Mouse (Mus musculus) cerebellum, adult 18-20 months (tissue): Measurements from ENCODE around the gene B4galt5.

Experiments
- DNase-seq, 2 experiments: peaks; one replicate each; pipeline ENCODE4 v3.0.0; 2021

The B4galt5 gene

DNA sequence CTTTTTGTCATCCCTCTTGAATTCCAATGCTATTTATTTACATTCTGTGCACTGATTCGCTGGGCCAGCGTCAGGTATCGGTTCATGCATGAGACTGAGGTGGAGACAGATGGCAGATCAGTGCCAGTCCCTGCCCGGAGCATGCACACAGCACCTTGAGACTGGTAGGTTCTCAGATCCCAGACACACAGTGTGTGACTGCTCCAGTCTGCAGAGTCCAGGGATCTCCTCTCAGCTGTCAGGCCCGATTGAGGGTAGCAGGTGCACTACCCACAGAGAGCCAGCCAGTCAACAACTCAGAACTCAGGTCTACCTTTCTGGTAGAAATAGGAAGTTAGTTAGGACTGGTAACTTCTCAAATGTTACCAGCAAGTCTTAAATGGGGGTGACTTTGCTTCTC is 18.4 kb downstream of the B4galt5 start:
- DNase-seq, result peak; percentile 69 to 73

- DNase-seq, result no peak
These were observed 19.3 kb downstream of the B4galt5 start for GRCm38 (mm10) chr2:167329478-167330262.

GRCm38 (mm10) chr2:167328340-167328739 is 20.6 kb downstream of the B4galt5 start:
- DNase-seq, result peak; percentile 75 to 79

DNA sequence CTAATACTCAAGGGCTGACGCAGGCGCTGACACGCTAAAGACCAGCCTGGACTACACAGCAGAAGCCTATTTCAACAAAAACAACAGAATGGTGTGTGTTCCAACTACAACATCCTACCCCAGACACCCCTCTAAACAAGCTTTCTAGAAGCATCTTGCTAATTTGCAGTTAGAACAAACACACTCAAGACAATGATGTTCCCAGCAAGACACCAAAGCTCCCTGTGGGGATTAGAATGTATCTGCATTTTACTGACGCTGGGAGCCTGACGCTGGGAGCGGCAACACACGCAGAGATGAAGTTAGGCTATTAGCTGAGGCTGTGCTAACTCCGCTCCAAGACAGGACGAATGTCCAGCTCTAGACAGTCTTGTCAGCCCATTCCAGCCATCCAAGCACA is 22.4 kb downstream of the B4galt5 start:
- DNase-seq, result no peak

DNA sequence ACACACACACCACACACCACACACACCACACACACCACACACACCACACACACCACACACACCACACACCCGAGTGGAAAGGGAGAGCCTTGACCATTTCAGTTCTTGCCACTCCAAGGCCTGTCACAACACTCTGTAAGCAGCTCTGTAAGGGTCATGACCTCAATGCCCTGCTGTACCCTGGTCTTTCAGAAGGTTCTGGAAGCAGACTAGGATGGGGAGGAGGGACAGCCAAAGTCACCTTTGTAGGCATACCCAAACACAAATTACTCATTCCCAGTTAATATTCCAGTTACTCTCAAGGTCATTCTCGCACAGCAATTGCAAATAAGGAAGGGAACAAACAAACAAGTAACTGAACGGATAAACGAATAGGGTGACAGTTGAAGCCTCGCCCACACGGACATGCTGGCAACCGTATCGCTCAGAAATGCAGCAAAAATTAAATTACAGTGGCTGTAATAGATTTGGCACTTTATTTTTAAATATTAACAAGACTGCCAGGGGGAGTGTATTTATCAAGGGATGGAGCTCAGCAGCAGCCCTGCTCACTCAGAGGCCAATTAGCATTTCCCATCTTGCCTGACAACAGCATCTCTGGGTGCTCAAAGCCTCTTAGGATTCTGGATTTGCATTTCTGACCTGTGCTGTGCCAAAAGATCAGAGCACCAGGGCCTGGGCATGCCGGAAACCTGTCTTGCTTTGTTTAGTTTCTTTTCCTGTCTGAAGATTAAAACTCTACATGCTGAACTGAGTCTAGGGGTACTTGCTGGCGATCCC is 24.6 kb downstream of the B4galt5 start:
- no peak for DNase-seq

DNA sequence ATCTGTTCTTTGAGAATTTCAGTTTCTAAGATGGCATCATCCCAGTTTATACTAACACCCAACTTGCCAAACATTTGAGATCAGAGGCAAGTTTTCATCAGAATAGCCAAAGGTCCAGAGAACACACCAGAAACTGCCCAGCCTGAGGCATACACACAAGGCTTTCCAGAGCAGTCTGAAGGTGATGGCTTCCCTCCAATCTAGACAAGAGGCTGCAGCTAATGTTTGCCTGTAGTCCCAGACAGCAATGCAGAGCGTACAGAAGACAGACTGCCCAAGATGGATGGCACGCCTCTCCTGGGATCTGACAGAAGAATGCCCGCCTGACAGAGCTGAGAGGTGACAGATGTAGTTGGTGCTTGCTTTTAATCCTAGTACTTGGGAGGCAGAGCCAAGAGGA is 25.9 kb downstream of the B4galt5 start:
- DNase-seq, result no peak

- DNase-seq, result no peak
These were observed 27.6 kb downstream of the B4galt5 start for GRCm38 (mm10) chr2:167321372-167321771.

DNA sequence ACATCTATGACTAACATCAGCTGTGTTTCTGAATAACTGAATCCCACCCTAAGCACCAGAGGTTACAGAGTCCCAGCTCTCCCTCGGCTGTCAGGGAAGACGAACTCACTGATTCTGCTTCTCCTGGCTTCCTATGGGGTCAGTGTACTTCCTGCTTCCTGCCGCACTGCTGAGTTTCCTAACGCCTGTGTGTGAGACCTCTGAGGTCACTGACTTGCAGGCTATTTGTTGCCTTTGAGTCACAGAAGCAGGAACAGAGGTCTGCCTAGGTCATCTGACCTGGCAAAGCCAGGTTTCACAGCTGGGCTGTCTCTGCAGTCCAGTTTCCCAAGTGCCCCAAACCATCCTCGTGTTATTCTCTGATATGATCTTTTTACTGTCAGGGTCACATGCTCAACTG is 30.0 kb downstream of the B4galt5 start:
- no peak for DNase-seq

DNA sequence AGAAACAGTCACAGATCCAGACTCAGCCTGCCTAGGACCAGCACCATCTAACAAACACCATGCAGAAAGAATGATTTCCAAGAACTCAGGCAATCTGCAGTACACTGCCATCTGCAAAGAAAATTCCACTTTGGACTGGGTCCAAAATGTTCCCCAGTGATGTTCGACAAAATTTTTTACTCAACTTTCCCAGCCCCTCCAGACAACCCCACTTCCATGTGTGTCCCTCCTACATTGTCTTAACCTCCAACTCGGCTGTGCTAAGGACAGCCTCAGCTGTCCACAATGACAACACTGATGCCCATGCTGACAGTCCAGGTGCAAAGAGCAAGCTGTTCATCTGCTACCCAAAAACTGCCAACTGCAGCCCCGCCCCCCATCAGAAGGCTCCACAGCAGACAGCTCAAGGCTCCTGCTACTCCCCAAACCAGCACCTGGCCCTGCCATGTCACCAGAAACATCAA is 32.2 kb downstream of the B4galt5 start:
- DNase-seq, result peak; percentile 81 to 83

DNA sequence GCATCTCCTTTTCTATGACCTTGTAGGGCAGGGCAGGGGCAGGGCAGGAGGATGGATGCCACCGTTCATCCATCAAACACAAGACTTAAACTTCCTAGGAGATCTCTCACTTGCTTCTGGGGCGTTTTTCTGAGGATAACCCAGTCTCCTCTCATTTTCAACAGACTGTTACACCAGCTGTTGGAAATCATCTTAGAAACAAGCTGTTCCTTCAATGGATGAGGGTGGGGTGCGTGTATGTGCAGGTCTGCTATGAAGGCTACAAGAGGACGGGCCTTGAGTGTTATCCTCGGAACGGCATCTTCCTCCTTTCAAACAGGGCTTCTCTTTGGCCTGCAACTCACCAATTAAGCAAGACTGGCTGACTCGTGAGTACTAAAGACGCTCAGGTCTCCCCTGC is 34.5 kb downstream of the B4galt5 start:
- no peak for DNase-seq

DNA sequence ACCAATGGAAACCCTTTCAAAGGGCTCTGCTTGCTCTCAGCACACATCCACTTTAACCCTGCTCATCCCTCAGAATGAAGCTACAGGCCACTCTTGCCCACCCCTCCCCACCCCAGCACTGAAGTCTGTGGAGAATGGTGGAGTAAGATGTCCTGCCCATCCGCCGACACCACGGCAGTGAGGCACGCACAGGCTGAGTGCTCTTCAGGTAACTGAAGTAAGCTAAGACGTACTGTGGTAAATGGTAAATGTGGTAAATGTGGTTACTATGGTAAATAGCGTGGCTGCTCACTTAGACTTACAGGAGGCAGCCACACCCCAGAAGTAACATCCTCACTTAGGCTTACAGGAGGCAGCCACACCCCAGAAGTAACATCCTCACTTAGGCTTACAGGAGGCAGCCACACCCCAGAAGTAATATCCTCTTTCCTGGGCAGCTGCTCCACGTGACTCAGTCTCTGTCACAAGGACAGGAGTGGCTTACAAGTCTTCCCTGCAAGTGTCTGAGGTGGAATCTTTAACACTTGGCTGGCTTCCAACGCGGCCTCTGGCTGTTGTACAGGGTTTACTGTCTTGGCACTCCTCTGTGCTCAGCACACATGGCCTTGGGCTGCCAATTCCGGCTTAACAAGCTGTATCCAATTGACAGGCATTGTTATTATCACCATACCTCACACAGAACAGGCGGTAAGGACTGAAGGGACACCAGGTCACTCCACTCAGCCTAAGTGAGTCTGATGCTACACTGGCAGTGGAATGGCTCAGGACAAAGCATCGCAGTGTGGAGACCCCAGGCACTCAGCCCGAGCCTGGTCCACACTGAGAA is 35.3 kb downstream of the B4galt5 start:
- peak; percentile 66 to 67 for DNase-seq

GRCm38 (mm10) chr2:167310121-167310520 is 38.9 kb downstream of the B4galt5 start:
- peak; percentile 3 for DNase-seq

- DNase-seq, result peak; percentile 19 to 28
These were observed 39.7 kb downstream of the B4galt5 start for GRCm38 (mm10) chr2:167309286-167309685.

GRCm38 (mm10) chr2:167307716-167308115 is 41.3 kb downstream of the B4galt5 start:
- peak; percentile 8 to 19 for DNase-seq

DNA sequence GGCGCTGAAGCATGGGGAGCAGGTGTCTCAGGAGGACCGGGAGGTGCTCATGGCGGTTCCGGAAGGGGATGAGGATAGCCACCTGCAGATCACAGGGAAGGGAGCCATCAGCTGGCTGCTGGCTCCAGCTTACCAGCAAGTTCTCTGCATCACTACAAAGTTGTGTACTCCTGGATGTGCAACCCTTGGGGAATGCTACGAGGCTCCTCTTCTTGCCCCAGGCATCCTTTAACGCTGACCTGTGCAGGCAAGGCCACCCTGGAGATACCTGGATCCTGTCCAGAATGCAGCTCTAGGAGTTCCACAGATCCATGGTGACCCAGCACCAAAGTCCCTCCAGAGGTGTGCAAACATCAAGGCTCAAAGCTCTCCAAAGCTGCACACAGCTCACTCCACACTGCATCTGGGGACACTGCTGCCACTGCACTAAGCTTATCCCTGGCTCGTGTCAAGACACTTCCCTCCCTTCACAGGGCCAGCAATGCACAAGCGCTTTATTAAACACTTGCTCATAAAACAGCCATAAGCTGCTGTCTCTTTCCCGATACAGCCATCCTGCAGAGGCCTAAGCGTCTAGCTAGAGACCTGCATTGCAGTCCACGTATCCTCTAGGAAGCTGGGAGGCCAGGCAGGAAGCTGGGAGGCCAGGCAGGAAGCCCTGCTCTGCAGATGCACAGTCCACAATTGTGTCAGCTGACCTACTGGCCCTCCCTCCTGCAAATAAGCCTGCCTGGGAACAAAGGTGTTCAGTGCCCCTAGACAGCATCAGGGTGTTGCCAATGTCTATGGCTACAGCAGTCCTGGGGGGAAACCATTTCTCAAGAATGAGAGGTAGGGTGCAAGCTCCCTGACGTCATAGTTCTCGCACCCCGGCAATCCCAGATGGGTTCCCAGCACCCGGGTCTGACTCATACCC is 42.1 kb downstream of the B4galt5 start:
- DNase-seq, result peak; percentile 35 to 54

DNA sequence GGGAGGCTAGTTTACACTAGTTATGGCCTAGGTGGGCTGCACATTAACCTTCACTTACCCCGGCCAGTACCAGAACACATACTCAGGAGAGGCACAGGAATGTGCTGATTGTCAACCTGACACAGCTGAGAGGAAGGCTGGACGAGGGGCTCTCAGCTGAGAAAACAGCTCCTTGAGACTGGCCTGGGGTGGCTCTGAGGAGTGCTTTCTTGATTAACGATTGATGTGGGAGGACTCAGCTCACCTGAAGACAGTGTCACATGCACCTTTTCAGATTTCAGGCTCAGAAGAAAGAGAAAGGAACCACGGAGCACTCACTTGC is 42.7 kb downstream of the B4galt5 start:
- DNase-seq, result no peak

DNA sequence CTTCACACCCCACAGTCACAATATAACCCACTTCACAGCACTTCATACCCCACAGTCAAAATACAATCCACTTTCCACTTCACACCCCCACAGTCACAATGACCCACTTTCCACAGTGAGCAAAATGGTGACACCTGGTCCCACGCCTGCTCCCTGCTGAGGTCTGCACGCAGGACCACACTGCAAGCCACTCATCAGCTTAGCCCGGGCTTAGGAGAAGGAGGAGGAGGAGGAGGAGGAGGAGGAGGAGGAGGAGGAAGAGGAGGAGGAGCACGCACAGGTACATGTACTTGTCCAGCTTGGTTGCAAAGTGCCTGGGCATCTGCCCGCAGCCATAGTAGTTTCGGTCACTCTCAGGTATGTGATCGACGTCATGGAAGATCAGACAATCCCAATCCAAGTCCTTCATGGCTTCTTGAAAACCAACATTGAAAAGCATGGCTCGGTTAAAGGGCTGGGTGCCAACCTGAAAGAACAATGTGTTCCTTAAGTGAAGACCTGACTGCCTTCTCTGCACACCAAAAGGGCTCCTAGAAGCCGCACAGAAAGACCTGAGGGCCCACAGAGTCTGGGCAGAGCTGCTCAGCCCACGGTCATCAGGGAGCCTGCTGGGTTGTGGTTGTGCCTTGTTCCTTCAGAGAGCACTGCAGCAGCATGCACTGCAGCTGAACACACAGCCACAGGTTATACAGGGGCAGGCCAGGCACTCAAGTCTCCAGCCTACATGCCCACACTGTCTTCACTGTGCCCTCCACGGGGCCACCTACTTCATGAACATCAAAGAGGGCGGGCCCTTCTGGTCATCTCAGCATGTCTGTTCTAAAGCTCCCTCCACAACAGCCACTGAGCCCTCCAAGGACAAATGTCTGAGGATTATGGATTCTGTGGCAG is 43.4 kb downstream of the B4galt5 start:
- DNase-seq, result peak; percentile 33 to 45

DNA sequence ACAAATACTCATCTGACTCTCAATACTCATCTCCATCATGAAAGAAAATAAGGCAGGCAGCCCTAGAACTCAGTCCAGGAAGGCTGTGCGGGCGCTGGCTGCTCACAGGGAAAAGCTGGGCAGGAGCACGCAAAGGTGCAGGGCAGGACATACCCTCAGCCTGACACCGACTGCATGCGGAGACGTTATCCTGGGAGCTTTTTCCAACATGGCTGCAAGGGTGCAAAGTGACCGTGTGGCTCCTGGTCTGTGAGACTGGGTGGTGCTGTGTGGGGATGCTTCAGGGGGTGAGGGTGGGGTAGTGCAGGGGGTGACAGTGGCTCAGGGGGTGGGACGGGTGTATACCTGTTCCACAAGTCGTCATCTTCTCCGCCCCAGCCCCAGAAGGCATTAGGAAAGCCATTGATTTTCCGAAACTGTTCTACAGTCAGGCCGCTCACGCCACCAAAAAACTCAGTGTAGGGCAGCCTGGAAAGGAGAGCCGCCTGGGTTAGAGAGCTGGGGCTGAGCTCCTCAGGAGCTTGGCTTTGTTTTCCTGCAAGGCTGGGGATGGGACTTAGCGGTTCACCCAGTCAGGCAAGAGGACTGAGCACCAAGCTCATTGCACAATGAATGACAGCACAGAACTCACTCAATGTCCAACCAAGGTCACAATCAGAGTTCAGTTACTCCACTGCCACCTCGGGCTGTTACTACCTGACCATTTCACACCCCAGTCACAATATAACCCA is 44.2 kb downstream of the B4galt5 start:
- DNase-seq, result peak; percentile 5 to 17

DNA sequence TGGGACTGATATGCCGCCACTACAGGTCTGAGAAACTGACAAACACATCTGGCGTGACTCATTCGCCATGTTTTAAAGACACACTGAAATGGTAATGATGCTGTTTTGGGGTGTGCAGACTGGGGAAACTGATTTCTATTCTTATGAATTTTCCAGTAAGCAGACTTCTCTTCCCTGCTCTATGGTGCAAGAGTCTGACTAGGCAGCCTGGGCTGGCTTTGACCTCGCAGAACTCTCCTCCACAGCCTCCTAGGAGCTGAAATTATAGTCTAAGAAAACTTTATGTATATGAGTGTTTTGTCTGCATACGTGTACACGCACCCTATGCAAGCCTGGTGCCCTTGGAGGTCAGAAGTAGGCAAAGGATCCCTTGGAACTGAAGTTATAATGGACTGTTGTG is 45.2 kb downstream of the B4galt5 start:
- DNase-seq, result peak in 1 of 2 experiments; percentile 0

DNA sequence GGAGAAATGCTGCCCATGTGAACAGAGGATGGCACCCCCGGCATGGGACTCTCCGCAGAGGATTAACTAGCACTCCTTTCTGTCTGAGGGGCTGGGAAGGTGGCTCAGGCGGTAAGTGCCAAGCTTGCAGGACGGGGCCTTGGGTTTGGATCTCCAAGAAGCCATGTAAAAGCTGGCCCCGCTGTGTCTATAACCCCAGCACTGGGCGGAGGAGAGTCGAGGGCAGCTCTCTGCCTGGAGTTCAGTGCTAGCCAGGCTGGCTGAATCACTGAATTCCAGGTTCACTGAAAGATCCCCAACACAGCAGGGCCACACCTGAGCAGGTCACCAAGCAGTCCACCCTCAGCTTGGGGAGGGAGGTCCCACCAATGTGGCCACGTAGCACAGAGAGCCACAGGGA is 45.8 kb downstream of the B4galt5 start:
- DNase-seq, result peak; percentile 8
